Mouse (Mus musculus): ENCODE results near the gene Selenon. TPM values are rescaled to one million over a fixed set of nuclear protein-coding genes. Genes with fewer than 3 reads are reported as not detected.

Gene Selenon
- polyA plus RNA-seq, 1 experiment from 2014 or later: 48.0 TPM

- DNase-seq (ENCODE audit: low spot score): no peak
- Histone ChIP-seq H3K27ac (ENCODE audit: low read depth, low read length) (no peak overlapping the region), H3K4me1 (ENCODE audit: control insufficient read depth, insufficient read depth, low read length) (peaks cover 5% of the 10 kb centered on the region), H3K9me3 (ENCODE audit: control insufficient read depth, low read length) (no peaks in the 10 kb centered on the region), H3K4me3 (ENCODE audit: low read depth, low read length) (no peak overlapping the region), H3K4me2 (ENCODE audit: low read depth) (no peak overlapping the region), H3K9ac (ENCODE audit: low read length) (peak overlapping the region; percentile 10; the same call in 1 of the 2 replicates), H3K36me3 (ENCODE audit: control insufficient read depth, insufficient read depth, low read length) (no peaks in the 10 kb centered on the region), H3K27me3 (ENCODE audit: control insufficient read depth, insufficient read depth, low read length) (no peaks in the 10 kb centered on the region)
- 77% methylated on average over 15 of the region's 15 CpGs for WGBS
- ATAC-seq (ENCODE audit: insufficient read depth, low FRiP score, low TSS enrichment): no peak
These were observed 28.6 kb upstream of the Selenon start for GRCm38 (mm10) chr4:134580351-134581148.

GRCm38 (mm10) chr4:134579620-134580019 lies 27.7 kb upstream of the Selenon start:
- Histone ChIP-seq H3K4me1 (ENCODE audit: control insufficient read depth, insufficient read depth, low read length) (peaks cover 8% of the 10 kb centered on the region), H3K36me3 (ENCODE audit: control insufficient read depth, insufficient read depth, low read length) (no peaks in the 10 kb centered on the region), H3K4me2 (ENCODE audit: low read depth) (no peak overlapping the region), H3K27me3 (ENCODE audit: control insufficient read depth, insufficient read depth, low read length) (no peaks in the 10 kb centered on the region), H3K9ac (ENCODE audit: low read length) (no peak overlapping the region), H3K9me3 (ENCODE audit: control insufficient read depth, low read length) (no peaks in the 10 kb centered on the region), H3K27ac (ENCODE audit: low read depth, low read length) (no peak overlapping the region), H3K4me3 (ENCODE audit: low read depth, low read length) (no peak overlapping the region)
- 38% methylated on average over 5 of the region's 5 CpGs for WGBS
- DNase-seq (ENCODE audit: low spot score) (no peak), ATAC-seq (ENCODE audit: insufficient read depth, low FRiP score, low TSS enrichment) (no peak)

- Histone ChIP-seq H3K9me3 (ENCODE audit: control insufficient read depth, low read length) (no peaks in the 10 kb centered on the region), H3K9ac (ENCODE audit: low read length) (no peak overlapping the region), H3K4me1 (ENCODE audit: control insufficient read depth, insufficient read depth, low read length) (peaks cover 8% of the 10 kb centered on the region), H3K36me3 (ENCODE audit: control insufficient read depth, insufficient read depth, low read length) (no peaks in the 10 kb centered on the region), H3K27me3 (ENCODE audit: control insufficient read depth, insufficient read depth, low read length) (no peaks in the 10 kb centered on the region), H3K4me2 (ENCODE audit: low read depth) (0 out of 2 replicates have a peak overlapping the region, but pooled peaks have one; percentile 8), H3K4me3 (ENCODE audit: low read depth, low read length) (no peak overlapping the region), H3K27ac (ENCODE audit: low read depth, low read length) (no peak overlapping the region)
- DNase-seq (ENCODE audit: low spot score) (peak; percentile 30), ATAC-seq (ENCODE audit: insufficient read depth, low FRiP score, low TSS enrichment) (no peak)
- WGBS: 10% methylated on average over 11 of the region's 11 CpGs
These were observed 27.2 kb upstream of the Selenon start for GRCm38 (mm10) chr4:134579212-134579611.

GRCm38 (mm10) chr4:134578407-134578806 lies 26.4 kb upstream of the Selenon start:
- no peak overlapping the region for H3K4me2 ChIP-seq (ENCODE audit: low read depth)
- no peak for ATAC-seq (ENCODE audit: insufficient read depth, low FRiP score, low TSS enrichment)
- H3K9me3 ChIP-seq (ENCODE audit: control insufficient read depth, low read length): no peaks in the 10 kb centered on the region
- no peak for DNase-seq (ENCODE audit: low spot score)
- H3K27ac ChIP-seq (ENCODE audit: low read depth, low read length): no peak overlapping the region
- H3K36me3 ChIP-seq (ENCODE audit: control insufficient read depth, insufficient read depth, low read length): no peaks in the 10 kb centered on the region
- H3K27me3 ChIP-seq (ENCODE audit: control insufficient read depth, insufficient read depth, low read length): no peaks in the 10 kb centered on the region
- no peak overlapping the region for H3K9ac ChIP-seq (ENCODE audit: low read length)
- peaks cover 8% of the 10 kb centered on the region for H3K4me1 ChIP-seq (ENCODE audit: control insufficient read depth, insufficient read depth, low read length)
- WGBS: 75% methylated on average over 5 of the region's 5 CpGs
- no peak overlapping the region for H3K4me3 ChIP-seq (ENCODE audit: low read depth, low read length)

- no peak for ATAC-seq (ENCODE audit: insufficient read depth, low FRiP score, low TSS enrichment)
- Histone ChIP-seq H3K27me3 (ENCODE audit: control insufficient read depth, insufficient read depth, low read length) (no peaks in the 10 kb centered on the region), H3K27ac (ENCODE audit: low read depth, low read length) (no peak overlapping the region), H3K36me3 (ENCODE audit: control insufficient read depth, insufficient read depth, low read length) (no peaks in the 10 kb centered on the region), H3K9me3 (ENCODE audit: control insufficient read depth, low read length) (no peaks in the 10 kb centered on the region), H3K9ac (ENCODE audit: low read length) (no peak overlapping the region), H3K4me3 (ENCODE audit: low read depth, low read length) (no peak overlapping the region), H3K4me1 (ENCODE audit: control insufficient read depth, insufficient read depth, low read length) (peaks cover 8% of the 10 kb centered on the region), H3K4me2 (ENCODE audit: low read depth) (no peak overlapping the region)
- 70% methylated on average over 2 of the region's 2 CpGs for WGBS
- no peak for DNase-seq (ENCODE audit: low spot score)
These were observed 25.3 kb upstream of the Selenon start for GRCm38 (mm10) chr4:134577281-134577680.

GRCm38 (mm10) chr4:134575486-134575885 lies 23.5 kb upstream of the Selenon start:
- no peak overlapping the region for H3K9ac ChIP-seq (ENCODE audit: low read length)
- ATAC-seq (ENCODE audit: insufficient read depth, low FRiP score, low TSS enrichment) (no peak), DNase-seq (ENCODE audit: low spot score) (peak; percentile 61)
- no peak overlapping the region for H3K27ac ChIP-seq (ENCODE audit: low read depth, low read length)
- no peaks in the 10 kb centered on the region for H3K9me3 ChIP-seq (ENCODE audit: control insufficient read depth, low read length)
- H3K4me1 ChIP-seq (ENCODE audit: control insufficient read depth, insufficient read depth, low read length): peaks cover 8% of the 10 kb centered on the region
- no peaks in the 10 kb centered on the region for H3K27me3 ChIP-seq (ENCODE audit: control insufficient read depth, insufficient read depth, low read length)
- no peak overlapping the region for H3K4me2 ChIP-seq (ENCODE audit: low read depth)
- no peaks in the 10 kb centered on the region for H3K36me3 ChIP-seq (ENCODE audit: control insufficient read depth, insufficient read depth, low read length)
- no peak overlapping the region for H3K4me3 ChIP-seq (ENCODE audit: low read depth, low read length)
- 43% methylated on average over 11 of the region's 11 CpGs for WGBS

- Histone ChIP-seq H3K9me3 (ENCODE audit: control insufficient read depth, low read length) (no peaks in the 10 kb centered on the region), H3K4me3 (ENCODE audit: low read depth, low read length) (no peak overlapping the region), H3K27ac (ENCODE audit: low read depth, low read length) (no peak overlapping the region), H3K36me3 (ENCODE audit: control insufficient read depth, insufficient read depth, low read length) (no peaks in the 10 kb centered on the region; the same call in 1 of the 2 replicates), H3K4me1 (ENCODE audit: control insufficient read depth, insufficient read depth, low read length) (peaks cover 9% of the 10 kb centered on the region), H3K4me2 (ENCODE audit: low read depth) (no peak overlapping the region), H3K9ac (ENCODE audit: low read length) (no peak overlapping the region), H3K27me3 (ENCODE audit: control insufficient read depth, insufficient read depth, low read length) (no peaks in the 10 kb centered on the region)
- 83% methylated on average over 24 of the region's 24 CpGs for WGBS
- DNase-seq (ENCODE audit: low spot score) (no peak), ATAC-seq (ENCODE audit: insufficient read depth, low FRiP score, low TSS enrichment) (no peak)
These were observed 20.7 kb upstream of the Selenon start for GRCm38 (mm10) chr4:134572449-134573300.

- WGBS: 78% methylated on average over 14 of the region's 14 CpGs
- H3K4me1 ChIP-seq (ENCODE audit: control insufficient read depth, insufficient read depth, low read length): peaks cover 12% of the 10 kb centered on the region
- H3K4me2 ChIP-seq (ENCODE audit: low read depth): no peak overlapping the region
- DNase-seq (ENCODE audit: low spot score) (no peak), ATAC-seq (ENCODE audit: insufficient read depth, low FRiP score, low TSS enrichment) (no peak)
- H3K27ac ChIP-seq (ENCODE audit: low read depth, low read length): no peak overlapping the region
- no peaks in the 10 kb centered on the region; the same call in 1 of the 2 replicates for H3K36me3 ChIP-seq (ENCODE audit: control insufficient read depth, insufficient read depth, low read length)
- H3K9ac ChIP-seq (ENCODE audit: low read length): no peak overlapping the region
- no peak overlapping the region for H3K4me3 ChIP-seq (ENCODE audit: low read depth, low read length)
- H3K27me3 ChIP-seq (ENCODE audit: control insufficient read depth, insufficient read depth, low read length): no peaks in the 10 kb centered on the region
- H3K9me3 ChIP-seq (ENCODE audit: control insufficient read depth, low read length): no peaks in the 10 kb centered on the region
These were observed 18.9 kb upstream of the Selenon start for GRCm38 (mm10) chr4:134570704-134571451.
